Mouse (Mus musculus) brain, embryonic 14.5 days (tissue): ENCODE results near the gene Calm1.

Source experiments
- CTCF ChIP-seq: fragments of 200-500 bp; IDR thresholded peaks from 2 replicates; pipeline ENCODE4 v1.5.1; 2012; ENCODE audit warnings: inconsistent platforms, mild to moderate bottlenecking, moderate library complexity, borderline replicate concordance; ENCODE audit not compliant: insufficient read depth, insufficient read length; ENCODE audit errors: extremely low read depth
- POLR2A ChIP-seq: fragments of 200-500 bp; IDR thresholded peaks from 2 replicates; pipeline ENCODE4 v1.6.1; 2012; ENCODE audit warnings: mild to moderate bottlenecking, inconsistent platforms, borderline replicate concordance; ENCODE audit not compliant: poor library complexity, insufficient read depth, insufficient read length, severe bottlenecking; ENCODE audit errors: extremely low read depth

DNA sequence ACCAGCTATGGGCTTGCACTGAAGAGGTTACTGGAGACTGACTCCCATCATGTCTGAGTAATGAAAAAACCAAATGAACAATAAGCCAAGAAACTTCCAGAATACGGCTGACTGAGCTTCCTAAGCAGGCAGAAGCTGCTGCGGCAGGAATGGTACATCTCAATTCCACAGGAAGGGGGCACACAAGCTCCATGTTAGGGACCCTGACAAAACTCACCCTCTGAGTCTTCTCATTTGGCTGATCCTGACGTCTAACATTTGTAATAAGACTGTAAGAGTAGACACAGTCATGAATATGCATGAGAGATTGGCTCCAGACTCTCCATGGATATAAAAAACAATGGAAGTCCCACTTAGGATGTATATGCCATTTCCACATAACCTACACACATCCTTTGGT, 33.1 kb upstream of the Calm1 start:
- TF ChIP-seq CTCF (peak; percentile 82), POLR2A (no peak)
